In genomic region chr17:84072426-84073030, GRCm38 (mm10) we compare ENCODE assay signal across 12 mouse cellular contexts.
DNase-seq lines count a peak whose midpoint lies in the region; ATAC-seq and TF ChIP-seq lines count a peak whose summit lies in the region.
"Had no signal": no experiment of that assay in that cellular context is flagged by ENCODE, and none has a peak within 500 bp of the region (broad histone marks: within the 10 kb centered on the region; RNA-seq: fewer than 3 reads in every experiment).

No protein-coding gene starts in this region.

- no peak overlapping the region for H3K27ac ChIP-seq in heart, embryonic 12.5 days (ENCODE audit: poor library complexity, severe bottlenecking)
- peak overlapping the region; percentile 54; the same call in 1 of the 2 replicates for H3K27ac ChIP-seq in bone marrow, adult 2 months (ENCODE audit: control insufficient read depth, insufficient read depth, low read depth, low read length, poor library complexity)
- H3K27ac ChIP-seq in intestine, postnatal 0 days (ENCODE audit: low read depth, low read length) = 0 out of 2 replicates have a peak overlapping the region, but pooled peaks have one; percentile 35
- H3K27ac ChIP-seq: neural tube, embryonic 15.5 days had no signal

- no peak for TF ChIP-seq POLR2A in bone marrow, adult 2 months (IDR thresholded peaks at IDR 0.05; ENCODE audit: borderline replicate concordance, control insufficient read depth, low read depth, low read length)

- ATAC-seq in heart, embryonic 12.5 days (ENCODE audit: insufficient number of reproducible peaks, low FRiP score) = no peak
- ATAC-seq in intestine, postnatal 0 days = no peak
- ATAC-seq: midbrain, embryonic 16.5 days had no signal

- H3K9me3 ChIP-seq in heart, embryonic 12.5 days (replicated peaks) = no peaks in the 10 kb centered on the region
- H3K9me3 ChIP-seq in intestine, postnatal 0 days (ENCODE audit: control insufficient read depth) = no peaks in the 10 kb centered on the region
- H3K9me3 ChIP-seq: neural tube, embryonic 15.5 days had no signal

- H3K4me1 ChIP-seq in heart, embryonic 12.5 days (replicated peaks) = peaks cover 11% of the 10 kb centered on the region
- H3K4me1 ChIP-seq in bone marrow, adult 2 months (ENCODE audit: control insufficient read depth, insufficient read depth, low read length) = peaks cover 1% of the 10 kb centered on the region; the same call in 1 of the 2 replicates
- no peaks in the 10 kb centered on the region for H3K4me1 ChIP-seq in intestine, postnatal 0 days (replicated peaks; ENCODE audit: control insufficient read depth, insufficient read depth, low read length)
- H3K4me1 ChIP-seq: neural tube, embryonic 15.5 days had no signal

- no peak overlapping the region for H3K9ac ChIP-seq in heart, embryonic 12.5 days
- no peak overlapping the region for H3K9ac ChIP-seq in intestine, postnatal 0 days (ENCODE audit: low read depth, low read length)
- H3K9ac ChIP-seq: neural tube, embryonic 15.5 days had no signal

- WGBS in heart, embryonic 12.5 days = 55% methylated on average over 4 of the region's 4 CpGs
- WGBS in bone marrow, adult 2 months = 71% methylated on average over 4 of the region's 4 CpGs
- WGBS in intestine, postnatal 0 days = 49% methylated on average over 4 of the region's 4 CpGs

- no peaks in the 10 kb centered on the region for H3K27me3 ChIP-seq in heart, embryonic 12.5 days (replicated peaks)
- no peaks in the 10 kb centered on the region for H3K27me3 ChIP-seq in intestine, postnatal 0 days (replicated peaks; ENCODE audit: control insufficient read depth, insufficient read depth, low read length)
- H3K27me3 ChIP-seq: neural tube, embryonic 15.5 days had no signal

- H3K4me3 ChIP-seq in heart, embryonic 12.5 days = no peak overlapping the region
- H3K4me3 ChIP-seq in bone marrow, adult 2 months (replicated peaks; ENCODE audit: control insufficient read depth, low read depth, low read length) = no peak overlapping the region
- H3K4me3 ChIP-seq in intestine, postnatal 0 days (ENCODE audit: low read depth, low read length) = no peak overlapping the region
- H3K4me3 ChIP-seq: neural tube, embryonic 15.5 days had no signal

- H3K4me2 ChIP-seq in heart, embryonic 12.5 days = no peak overlapping the region
- no peak overlapping the region for H3K4me2 ChIP-seq in intestine, postnatal 0 days (replicated peaks; ENCODE audit: low read depth)
- H3K4me2 ChIP-seq: neural tube, embryonic 15.5 days had no signal

- DNase-seq in heart, adult 11 months = peak; percentile 91
- peak; percentile 49 for DNase-seq in kidney, postnatal 10 days
- DNase-seq in kidney, postnatal 25 days = no peak
- no peak for DNase-seq in adrenal gland, adult 8-10 months
- no peak for DNase-seq in left cerebral cortex, adult 11 months (ENCODE audit: low spot score)
- DNase-seq: liver; thymus, postnatal 36 days had no signal

- H3K36me3 ChIP-seq in heart, embryonic 12.5 days = no peaks in the 10 kb centered on the region
- no peaks in the 10 kb centered on the region for H3K36me3 ChIP-seq in intestine, postnatal 0 days (ENCODE audit: control insufficient read depth, insufficient read depth)
- H3K36me3 ChIP-seq: neural tube, embryonic 15.5 days had no signal

- no peak for TF ChIP-seq CTCF in bone marrow, adult 2 months (IDR thresholded peaks at IDR 0.05; ENCODE audit: control insufficient read depth, insufficient read depth, low read length)
- no peak for TF ChIP-seq CTCF in intestine, postnatal 0 days (IDR thresholded peaks at IDR 0.05; ENCODE audit: low read depth)

Comparison
In these comparisons a context has a peak if more than half of its experiments do, and no peak if none do; other contexts are left out.
1. DNase-seq: peak in heart, adult 11 months (single experiment) and kidney, postnatal 10 days (single experiment); none in kidney, postnatal 25 days (0 of 2), adrenal gland, adult 8-10 months (single experiment) and left cerebral cortex, adult 11 months (single experiment).